Mouse (Mus musculus) T-helper 1 cell (primary cell): ENCODE data around the gene Shmt2.

ENCODE experiments used
- in situ Hi-C: fragments of 300-600 bp; cut with MboI, MseI; formaldehyde crosslinking; loops from one replicate; pipeline ENCODE4 v1.15.1; 2025; ENCODE audit warnings: high pct_unique_total_duplicates

Gene Shmt2

DNA sequence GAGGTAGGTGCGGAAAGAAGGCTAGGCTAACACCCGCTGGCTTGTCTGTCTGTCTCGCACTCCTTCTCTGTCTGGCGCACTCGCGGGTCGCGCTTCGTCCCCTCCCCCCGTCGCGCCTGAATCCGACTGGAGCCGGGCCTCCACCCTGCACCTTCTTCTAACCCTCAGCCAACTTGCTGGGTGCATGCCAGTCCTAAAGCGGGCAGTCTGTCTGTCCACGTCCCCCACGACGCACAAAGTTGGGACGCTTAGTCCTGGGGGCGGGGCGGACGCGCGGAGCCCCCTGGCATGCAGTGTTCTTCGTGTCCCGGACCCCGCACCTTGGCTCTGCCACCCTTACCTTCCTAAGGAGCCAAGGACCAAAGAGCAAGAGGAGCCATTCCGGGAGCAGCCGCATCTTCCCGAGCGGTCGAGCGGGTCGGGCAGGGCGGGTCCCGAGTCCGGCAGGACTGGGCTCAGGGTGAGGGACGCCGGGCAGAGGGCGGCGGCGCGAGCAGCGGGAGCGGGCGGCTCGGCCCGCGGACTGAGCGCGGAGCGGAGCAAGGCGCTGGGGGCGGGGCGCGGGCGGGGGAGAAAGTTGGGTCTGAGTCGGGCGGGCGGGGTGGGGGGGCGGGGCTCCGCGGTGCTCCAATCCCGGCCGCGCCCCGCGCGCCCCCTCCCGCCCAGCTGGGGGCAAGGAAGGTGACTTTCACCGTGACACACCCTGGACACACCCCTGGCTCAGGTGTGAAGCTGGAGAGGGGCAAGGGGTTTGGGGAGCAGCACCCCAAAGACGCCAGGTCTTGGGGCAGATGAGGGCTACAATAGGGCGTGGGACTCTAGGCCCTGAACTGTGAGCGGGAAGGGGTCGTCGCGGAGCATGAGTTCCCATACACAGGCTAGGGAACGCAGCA lies 12.0 kb upstream of the Shmt2 start, which contains the start of gene Nxph4:
Gene Nxph4, minus strand, starts transcription at position 524 of the 893 bp plus-strand sequence.
- in situ Hi-C loops = no loop called here

GRCm38 (mm10) chr10:127531548-127531947 lies 9.3 kb upstream of the Shmt2 start:
- in situ Hi-C loops = no loop called here

GRCm38 (mm10) chr10:127530945-127531344 lies 8.7 kb upstream of the Shmt2 start:
- in situ Hi-C loops = no loop called here

DNA sequence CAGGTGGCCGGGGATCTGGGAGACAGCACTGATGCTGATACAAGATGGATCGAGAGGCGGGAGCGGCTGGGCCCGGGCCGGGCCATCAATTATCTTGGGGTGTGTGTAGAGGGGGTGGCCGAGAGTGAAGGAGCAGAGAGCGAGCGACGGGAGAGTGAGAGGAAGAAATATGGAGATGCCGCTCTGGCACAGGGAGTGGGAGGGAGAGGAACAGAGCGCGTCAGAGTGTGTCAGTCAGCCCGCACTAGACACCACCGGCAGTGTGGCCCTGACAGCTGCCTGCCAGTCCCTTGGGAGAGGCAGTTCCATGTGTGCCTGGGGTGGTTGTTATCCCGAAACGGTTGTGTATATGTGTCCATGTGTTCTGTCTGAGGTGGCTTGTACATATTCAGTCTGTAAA lies 5.2 kb upstream of the Shmt2 start:
- in situ Hi-C loops = no loop called here

DNA sequence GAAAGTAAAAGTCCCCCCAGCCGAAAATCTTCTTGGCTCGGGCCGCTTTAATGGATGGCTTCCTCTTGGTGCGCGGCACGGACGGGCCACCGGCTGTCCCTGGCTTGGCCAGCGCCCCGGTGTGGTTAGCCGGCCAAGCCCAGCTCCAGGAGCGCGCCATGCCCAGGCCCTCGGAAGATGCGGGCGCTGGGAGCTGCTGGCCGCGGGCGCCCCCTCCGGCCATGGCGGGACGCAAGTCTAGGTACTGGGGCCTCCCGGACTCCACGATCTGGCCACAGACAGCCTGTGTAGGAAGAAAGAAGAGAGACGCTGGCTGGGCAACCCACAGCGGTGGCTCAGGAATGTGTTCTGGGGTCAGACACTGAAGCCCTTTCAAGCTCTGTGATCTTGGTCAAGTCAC lies 4.4 kb upstream of the Shmt2 start:
- in situ Hi-C loops = no loop called here

- in situ Hi-C loops = no loop called here
Observed at GRCm38 (mm10) chr10:127526048-127526447, 3.8 kb upstream of the Shmt2 start.

- in situ Hi-C loops = no loop called here
Observed at GRCm38 (mm10) chr10:127524646-127525255, 2.5 kb upstream of the Shmt2 start.

- in situ Hi-C loops = no loop called here
Observed at GRCm38 (mm10) chr10:127521611-127522080, 598 bp downstream of the Shmt2 start.

DNA sequence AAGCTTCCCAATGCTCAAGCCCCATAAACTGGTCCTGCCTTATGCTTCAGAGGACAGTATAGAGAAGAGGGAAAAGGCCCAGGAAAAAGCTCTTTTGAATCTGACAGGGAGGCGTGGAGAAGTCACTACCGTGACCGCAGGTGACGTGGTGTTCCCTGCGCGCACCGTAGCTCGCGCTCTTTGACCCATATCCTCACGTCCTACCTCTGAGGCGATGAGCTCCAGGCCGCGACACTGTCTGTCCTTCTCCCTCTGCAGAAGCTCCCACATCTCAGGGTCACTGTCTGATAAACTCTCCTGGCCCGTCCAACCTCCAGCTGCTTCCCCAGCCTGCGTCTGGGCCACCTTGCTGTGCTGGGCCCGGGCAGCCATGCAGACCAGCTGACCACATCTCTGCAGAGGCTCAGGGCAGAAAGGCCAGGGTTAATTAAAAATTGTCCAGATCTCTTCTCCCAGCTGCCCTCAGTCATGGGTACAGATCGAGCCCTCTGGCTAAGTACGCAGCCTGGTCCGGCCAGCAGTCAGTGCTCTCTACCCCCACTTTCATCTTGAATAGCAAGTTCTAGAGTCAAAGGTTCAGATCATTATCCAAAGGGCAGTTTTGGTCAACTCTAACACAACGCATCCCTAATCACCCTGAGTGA lies 1.4 kb downstream of the Shmt2 start:
- in situ Hi-C loops = no loop called here

DNA sequence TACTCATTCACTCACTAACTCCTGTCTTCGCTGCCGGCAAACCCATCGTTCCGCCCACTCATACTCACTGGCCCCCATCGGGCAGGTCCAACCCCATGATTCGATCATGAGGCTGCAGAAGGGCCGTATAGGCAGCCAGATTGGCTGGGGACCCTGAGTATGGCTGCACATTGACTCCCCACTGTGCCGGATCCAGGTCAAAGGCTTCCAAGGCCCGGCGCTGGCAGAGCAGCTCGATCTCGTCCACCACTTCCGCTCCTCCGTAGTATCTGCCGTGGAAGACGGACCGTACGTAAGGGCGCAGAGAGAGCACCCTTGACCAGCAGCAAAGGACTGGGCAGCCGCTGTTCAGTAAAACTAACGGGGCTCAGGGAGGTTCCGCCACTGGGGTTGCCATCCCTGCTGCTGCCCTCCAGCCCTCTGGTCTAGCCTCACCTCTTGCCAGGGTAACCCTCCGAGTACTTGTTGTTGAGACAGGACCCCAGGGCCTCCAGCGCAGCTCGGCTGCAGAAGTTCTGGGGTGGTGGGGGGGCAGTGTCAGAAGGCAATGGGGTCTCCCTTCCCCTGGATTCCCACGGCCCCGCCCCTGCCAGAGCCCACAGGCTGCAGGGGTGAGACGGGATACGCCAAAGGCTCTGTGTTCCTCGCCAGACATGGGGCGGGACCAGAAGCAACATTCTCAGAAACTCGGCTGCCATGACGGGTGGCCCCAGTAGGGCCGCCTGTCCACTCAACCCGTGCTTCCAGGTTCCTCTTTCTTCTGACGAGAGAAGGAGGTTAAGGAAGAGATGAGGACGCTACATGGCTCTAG lies 2.1 kb downstream of the Shmt2 start:
- in situ Hi-C loops = loop anchor here (10.0 kb wide), 1 partner anchor 565 kb away; the partner anchor contains the start of gene Atp5b

- in situ Hi-C loops = loop anchor here (10.0 kb wide), 1 partner anchor 566 kb away; the partner anchor contains the start of gene Atp5b
Observed at GRCm38 (mm10) chr10:127519041-127519701, 3.1 kb downstream of the Shmt2 start.

GRCm38 (mm10) chr10:127517941-127518340 lies 4.3 kb downstream of the Shmt2 start:
- in situ Hi-C loops = loop anchor here (10.0 kb wide), 1 partner anchor 567 kb away; the partner anchor contains the start of gene Atp5b

GRCm38 (mm10) chr10:127516576-127517260 lies 5.5 kb downstream of the Shmt2 start:
- in situ Hi-C loops = loop anchor here (10.0 kb wide), 1 partner anchor 568 kb away; the partner anchor contains the start of gene Atp5b

GRCm38 (mm10) chr10:127515983-127516459 lies 6.2 kb downstream of the Shmt2 start:
- in situ Hi-C loops = loop anchor here (10.0 kb wide), 1 partner anchor 569 kb away; the partner anchor contains the start of gene Atp5b

GRCm38 (mm10) chr10:127515271-127515982 lies 6.8 kb downstream of the Shmt2 start:
- in situ Hi-C loops = loop anchor here (10.0 kb wide), 1 partner anchor 569 kb away; the partner anchor contains the start of gene Atp5b

GRCm38 (mm10) chr10:127514764-127515163 lies 7.5 kb downstream of the Shmt2 start, which contains the start of gene Ndufa4l2:
TSS of gene Ndufa4l2 (plus strand) at chr10:127514967.
- in situ Hi-C loops = loop anchor here (10.0 kb wide), 1 partner anchor 570 kb away; the partner anchor contains the start of gene Atp5b

DNA sequence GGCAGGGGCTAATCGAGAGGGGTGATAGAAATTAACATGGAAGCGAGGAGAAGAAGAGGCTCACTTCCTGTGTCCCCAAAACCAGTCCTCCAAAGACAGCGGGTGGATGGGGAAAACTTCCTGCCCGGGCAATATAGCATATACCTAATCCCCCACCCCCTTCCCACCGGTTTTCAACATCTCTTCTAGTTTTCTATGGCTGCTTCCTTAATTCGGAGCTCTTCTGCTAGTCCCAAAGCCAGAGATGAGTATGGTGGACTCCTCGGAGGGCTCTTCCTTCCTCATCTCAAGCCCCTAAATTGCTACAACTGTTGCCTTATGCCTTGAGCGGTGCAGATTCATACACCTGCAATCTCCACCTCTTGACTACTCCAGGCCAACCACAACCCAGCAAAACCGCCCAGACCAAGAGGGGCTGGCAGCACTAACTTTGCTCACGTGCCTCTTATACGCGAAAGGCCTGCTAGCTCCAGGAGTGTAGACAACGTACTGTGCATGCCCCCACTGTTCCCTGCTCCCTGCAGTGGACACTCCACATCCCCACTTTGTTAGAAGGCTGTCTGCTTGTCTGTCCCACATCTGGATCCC lies 8.0 kb downstream of the Shmt2 start:
- in situ Hi-C loops = loop anchor here (10.0 kb wide), 1 partner anchor 571 kb away; the partner anchor contains the start of gene Atp5b

GRCm38 (mm10) chr10:127513501-127514091 lies 8.6 kb downstream of the Shmt2 start:
- in situ Hi-C loops = loop anchor here (10.0 kb wide), 1 partner anchor 571 kb away; the partner anchor contains the start of gene Atp5b
